Mouse (Mus musculus) naive thymus-derived CD4-positive, alpha-beta T cell, adult 5 months (primary cell): ENCODE measurements around the gene Sln. TPM values are rescaled to one million over a fixed set of nuclear protein-coding genes. Genes with fewer than 3 reads are reported as not detected.

ENCODE experiments used
- polyA plus RNA-seq: library from polyadenylated mRNA; unstranded; fragments of 100-300 nt; shearing (Covaris generic); gene quantifications from one replicate; pipeline ENCODE4 v1.2.1, GENCODE M21; 2017

Sln gene
- not detected for polyA plus RNA-seq

DNA sequence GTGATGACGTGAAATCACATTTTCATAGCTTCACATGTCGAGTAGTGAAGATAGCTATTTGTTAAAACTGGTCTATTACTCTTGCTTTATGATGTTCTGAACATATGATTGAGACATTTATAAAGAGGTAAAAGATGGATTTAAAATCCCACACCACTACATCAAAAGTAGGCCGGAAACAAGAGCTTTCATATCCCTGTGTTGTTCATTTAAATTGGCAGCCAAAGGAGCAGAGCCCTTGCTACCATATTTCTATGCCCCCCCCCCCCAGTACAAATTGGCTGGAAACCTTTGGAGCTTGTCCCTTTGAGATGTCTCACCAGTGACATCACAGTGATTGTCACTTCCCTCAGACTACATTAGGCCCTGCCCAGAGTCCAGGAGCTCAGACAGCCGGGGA is at the start of gene Sln:
Gene Sln, plus strand, starts transcription at position 301 of the 400 bp plus-strand sequence.

Other genes with a start within 250 kb of the Sln start
- 70.8 TPM for gene Acat1, start 239.8 kb upstream of the Sln start, polyA plus RNA-seq
- 31.4 TPM for gene Cul5, start 180.2 kb upstream of the Sln start, polyA plus RNA-seq
- not detected for gene Rab39, start 143.9 kb upstream of the Sln start, polyA plus RNA-seq
- 10.1 TPM for gene Slc35f2, start 78.6 kb upstream of the Sln start, polyA plus RNA-seq
- not detected for gene Elmod1, start 125.1 kb downstream of the Sln start, polyA plus RNA-seq
- gene Tnfaip8l3, start 218.2 kb downstream of the Sln start, polyA plus RNA-seq, result not detected